Mouse (Mus musculus) forebrain, embryonic 14.5 days (tissue): ENCODE results near the gene Clip3. TPM values are rescaled to one million over a fixed set of nuclear protein-coding genes. Genes with fewer than 3 reads are reported as not detected.

Experiments used
- ATAC-seq: fragments of 200-750 bp; cut with Nextera tagmentation; 2 replicates; pipeline ENCODE4 v1.8.0; 2017; ENCODE audit warnings: mild to moderate bottlenecking, moderate library complexity
- DNase-seq: peaks from one replicate; pipeline ENCODE4 v3.0.0-alpha.2; 2015; ENCODE audit warnings: low spot score
- H3K27ac ChIP-seq: fragments of 300-500 bp; sonication (generic); 2 replicates; pipeline ENCODE4 v1.5.1; 2014; ENCODE audit warnings: low read depth, mild to moderate bottlenecking, control low read depth, low read length, moderate library complexity
- H3K27me3 ChIP-seq: fragments of 300-500 bp; sonication (generic); replicated peaks from 2 replicates; pipeline ENCODE4 v1.6.1; 2014; ENCODE audit warnings: low read length, control low read depth, mixed read lengths; ENCODE audit not compliant: control insufficient read depth, insufficient read depth
- H3K36me3 ChIP-seq: fragments of 300-500 bp; sonication (generic); 2 replicates; pipeline ENCODE4 v1.6.1; 2014; ENCODE audit warnings: low read length, control low read depth; ENCODE audit not compliant: control insufficient read depth, insufficient read depth
- H3K4me1 ChIP-seq: fragments of 300-500 bp; sonication (generic); 2 replicates; pipeline ENCODE4 v1.6.1; 2014; ENCODE audit warnings: antibody characterized with exemption, low read length, control low read depth; ENCODE audit not compliant: control insufficient read depth, insufficient read depth
- H3K4me2 ChIP-seq: fragments of 300-500 bp; sonication (generic); 2 replicates; pipeline ENCODE4 v1.6.1; 2014; ENCODE audit warnings: mild to moderate bottlenecking, control low read depth, low read length
- H3K4me3 ChIP-seq: fragments of 300-500 bp; sonication (generic); 2 replicates; pipeline ENCODE4 v1.5.1; 2014; ENCODE audit warnings: low read depth, low read length, control low read depth
- H3K9ac ChIP-seq: fragments of 300-500 bp; sonication (generic); 2 replicates; pipeline ENCODE4 v1.6.1; 2014; ENCODE audit warnings: mild to moderate bottlenecking, low read length, control low read depth, moderate library complexity
- H3K9me3 ChIP-seq: fragments of 300-500 bp; sonication (generic); replicated peaks from 2 replicates; pipeline ENCODE4 v1.6.1; 2016; ENCODE audit warnings: low read length, control low read depth, mixed read lengths; ENCODE audit not compliant: control insufficient read depth
- WGBS: fragments of 180-500 bp; shearing (Covaris S2); extraction: QIAGEN DNeasy Blood & Tissue Kit; methylation state at CpG from one replicate; pipeline ENCODE4 v1.1.7; 2014; 5-methylcytosine and 5-hydroxymethylcytosine counted together
- polyA plus RNA-seq: library from polyadenylated mRNA; unstranded; fragments of >200 nt; fragmentation: Nextera tagmentation; extraction: Ambion mirVana; gene quantifications from 2 replicates; pipeline ENCODE4 v1.2.1, GENCODE M21; 2014

Gene Clip3
- polyA plus RNA-seq, result 142 and 174 TPM in 2 replicates

- Histone ChIP-seq H3K9ac (peak within 1 kb of the TSS; percentile 98), H3K27ac (peak within 1 kb of the TSS; percentile 74), H3K4me2 (peak within 1 kb of the TSS; percentile 87), H3K4me1 (peaks cover 16% of the 10 kb centered on the region), H3K27me3 (no peaks in the 10 kb centered on the region), H3K36me3 (peaks cover 32% of the 10 kb centered on the region), H3K4me3 (peak within 1 kb of the TSS; percentile 92), H3K9me3 (no peaks in the 10 kb centered on the region)
- WGBS, result 6% methylated on average over 35 of the region's 35 CpGs
- ATAC-seq (peak; percentile 93), DNase-seq (peak; percentile 93)
Observed at GRCm38 (mm10) chr7:30291215-30292131, at the start of gene Clip3. Gene Clip3 (plus strand): TSS chr7:30291728.

GRCm38 (mm10) chr7:30251956-30252954, 39.3 kb upstream of the Clip3 start:
- Histone ChIP-seq H3K4me1 (no peaks in the 10 kb centered on the region), H3K27ac (no peak overlapping the region), H3K4me2 (no peak overlapping the region), H3K9ac (no peak overlapping the region), H3K9me3 (no peaks in the 10 kb centered on the region), H3K36me3 (peaks cover 15% of the 10 kb centered on the region), H3K4me3 (no peak overlapping the region), H3K27me3 (no peaks in the 10 kb centered on the region)
- WGBS, result 91% methylated on average over 12 of the region's 12 CpGs
- DNase-seq (no peak), ATAC-seq (no peak)

- WGBS, result 87% methylated on average over 2 of the region's 2 CpGs
- no peak overlapping the region for H3K4me2 ChIP-seq
- no peaks in the 10 kb centered on the region for H3K27me3 ChIP-seq
- H3K4me3 ChIP-seq, result no peak overlapping the region
- ATAC-seq (no peak), DNase-seq (no peak)
- no peak overlapping the region for H3K9ac ChIP-seq
- H3K27ac ChIP-seq, result no peak overlapping the region
- no peaks in the 10 kb centered on the region for H3K4me1 ChIP-seq
- H3K36me3 ChIP-seq, result peaks cover 29% of the 10 kb centered on the region
- no peaks in the 10 kb centered on the region for H3K9me3 ChIP-seq
Observed at GRCm38 (mm10) chr7:30265041-30265440, 26.5 kb upstream of the Clip3 start.

- H3K9me3 ChIP-seq, result no peaks in the 10 kb centered on the region
- peaks cover 34% of the 10 kb centered on the region for H3K36me3 ChIP-seq
- H3K9ac ChIP-seq, result no peak overlapping the region
- DNase-seq (no peak), ATAC-seq (no peak)
- no peaks in the 10 kb centered on the region for H3K4me1 ChIP-seq
- no peak overlapping the region for H3K4me2 ChIP-seq
- H3K27ac ChIP-seq, result no peak overlapping the region
- H3K4me3 ChIP-seq, result no peak overlapping the region
- WGBS, result 97% methylated on average over 5 of the region's 5 CpGs
- no peaks in the 10 kb centered on the region for H3K27me3 ChIP-seq
Observed at GRCm38 (mm10) chr7:30265531-30265930, 26.0 kb upstream of the Clip3 start.

- Histone ChIP-seq H3K9ac (no peak overlapping the region), H3K27me3 (no peaks in the 10 kb centered on the region), H3K9me3 (no peaks in the 10 kb centered on the region), H3K4me1 (no peaks in the 10 kb centered on the region), H3K4me2 (no peak overlapping the region), H3K4me3 (no peak overlapping the region), H3K27ac (no peak overlapping the region), H3K36me3 (peaks cover 34% of the 10 kb centered on the region)
- WGBS, result 94% methylated on average over 7 of the region's 7 CpGs
- no peak for DNase-seq
- ATAC-seq, result no peak
Observed at GRCm38 (mm10) chr7:30265935-30266334, 25.6 kb upstream of the Clip3 start.

- 80% methylated on average over 3 of the region's 3 CpGs for WGBS
- DNase-seq (no peak), ATAC-seq (no peak)
- H3K27ac ChIP-seq, result no peak overlapping the region
- H3K4me1 ChIP-seq, result no peaks in the 10 kb centered on the region
- H3K9ac ChIP-seq, result no peak overlapping the region
- H3K36me3 ChIP-seq, result peaks cover 28% of the 10 kb centered on the region
- H3K27me3 ChIP-seq, result no peaks in the 10 kb centered on the region
- H3K9me3 ChIP-seq, result no peaks in the 10 kb centered on the region
- H3K4me3 ChIP-seq, result no peak overlapping the region
- H3K4me2 ChIP-seq, result no peak overlapping the region
Observed at GRCm38 (mm10) chr7:30266780-30267179, 24.7 kb upstream of the Clip3 start.

GRCm38 (mm10) chr7:30269641-30270040, 21.9 kb upstream of the Clip3 start:
- WGBS, result 90% methylated on average over 4 of the region's 4 CpGs
- Histone ChIP-seq H3K36me3 (peaks cover 23% of the 10 kb centered on the region), H3K9me3 (no peaks in the 10 kb centered on the region), H3K27ac (no peak overlapping the region), H3K4me2 (no peak overlapping the region), H3K4me3 (no peak overlapping the region), H3K9ac (no peak overlapping the region), H3K4me1 (no peaks in the 10 kb centered on the region), H3K27me3 (no peaks in the 10 kb centered on the region)
- DNase-seq (no peak), ATAC-seq (no peak)

GRCm38 (mm10) chr7:30274383-30274782, 17.1 kb upstream of the Clip3 start:
- Histone ChIP-seq H3K9ac (no peak overlapping the region), H3K4me3 (no peak overlapping the region), H3K27me3 (no peaks in the 10 kb centered on the region), H3K27ac (no peak overlapping the region), H3K36me3 (0 out of 2 replicates have a peak, but pooled peaks cover 9% of the 10 kb centered on the region), H3K4me2 (no peak overlapping the region), H3K4me1 (no peaks in the 10 kb centered on the region), H3K9me3 (no peaks in the 10 kb centered on the region)
- WGBS, result 87% methylated on average over 6 of the region's 6 CpGs
- DNase-seq (no peak), ATAC-seq (no peak)
